Mouse (Mus musculus) mammary gland, adult 2 months (tissue): ENCODE data around the gene Klf8. TPM values are rescaled to one million over a fixed set of nuclear protein-coding genes. Genes with fewer than 3 reads are reported as not detected.

Experiments
- polyA plus RNA-seq: library from polyadenylated mRNA; depleted of rRNA; stranded (reverse); fragments of >200 nt; gene quantifications from 2 replicates; pipeline ENCODE4 v1.2.3, GENCODE M21; 2012; ENCODE audit warnings: low replicate concordance; rRNA removed

The Klf8 gene
- 0.66 and 1.0 TPM in 2 replicates for polyA plus RNA-seq

DNA sequence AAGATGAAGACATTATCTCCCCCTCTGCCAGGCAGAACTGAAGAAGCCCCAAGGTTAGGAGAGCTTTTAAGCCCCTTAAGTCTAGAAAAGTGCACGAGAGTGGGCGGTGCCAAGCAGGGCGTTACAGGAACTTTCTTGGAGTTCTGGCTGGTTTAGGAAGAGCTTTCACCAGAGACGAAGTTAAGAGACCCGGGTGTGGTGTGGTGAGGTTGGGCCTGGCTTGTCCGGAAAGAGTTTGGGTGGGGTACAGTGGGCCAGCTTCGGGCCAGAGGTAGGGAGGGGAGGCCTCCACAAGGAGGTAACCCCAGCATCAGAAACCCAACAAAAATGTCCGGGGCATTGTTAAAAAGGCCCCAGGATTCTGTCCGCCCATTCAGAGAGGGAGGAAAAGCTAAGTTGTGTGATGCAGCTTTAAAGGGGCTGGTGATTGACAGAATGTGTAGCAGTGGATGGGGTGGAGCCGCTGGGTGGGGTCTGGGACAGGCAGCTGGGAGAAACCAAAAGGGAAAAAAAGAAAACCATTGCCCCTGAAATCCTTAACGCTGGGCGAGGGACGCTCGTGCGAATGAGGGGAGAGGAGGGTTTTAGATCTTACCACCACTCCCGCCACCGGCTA lies at the start of gene Klf8:
Klf8 (plus strand) TSS at position 163 of the 616 bp plus-strand sequence.

Other genes starting within 250 kb of the Klf8 start
- not detected in 2 replicates for gene Usp51, start 231.0 kb upstream of the Klf8 start, polyA plus RNA-seq
- 3.6 and 5.6 TPM in 2 replicates for gene Mageh1, start 199.9 kb upstream of the Klf8 start, polyA plus RNA-seq
- gene Foxr2, start 118.7 kb upstream of the Klf8 start, polyA plus RNA-seq = not detected in 2 replicates
- 1.2 and 1.5 TPM in 2 replicates for gene Rragb, start 97.5 kb upstream of the Klf8 start, polyA plus RNA-seq